Mouse (Mus musculus) neural tube, embryonic 15.5 days (tissue): ENCODE results near the gene A1cf. TPM values are rescaled to one million over a fixed set of nuclear protein-coding genes. Genes with fewer than 3 reads are reported as not detected.

Source experiments
- ATAC-seq: fragments of 200-750 bp; cut with Nextera tagmentation; 2 replicates; pipeline ENCODE4 v1.8.0; 2017; ENCODE audit warnings: mild to moderate bottlenecking, moderate TSS enrichment, moderate library complexity; ENCODE audit not compliant: low FRiP score
- H3K27ac ChIP-seq: fragments of 300-500 bp; sonication (generic); replicated peaks from 2 replicates; pipeline ENCODE4 v1.5.1; 2015; ENCODE audit warnings: mild to moderate bottlenecking, inconsistent platforms
- H3K27me3 ChIP-seq: fragments of 300-500 bp; sonication (generic); replicated peaks from 2 replicates; pipeline ENCODE4 v1.6.1; 2015; ENCODE audit warnings: inconsistent platforms
- H3K36me3 ChIP-seq: fragments of 300-500 bp; sonication (generic); 2 replicates; pipeline ENCODE4 v1.6.1; 2015; ENCODE audit warnings: inconsistent platforms
- H3K4me1 ChIP-seq: fragments of 300-500 bp; sonication (generic); 2 replicates; pipeline ENCODE4 v1.6.1; 2015; ENCODE audit warnings: inconsistent platforms
- H3K4me2 ChIP-seq: fragments of 300-500 bp; sonication (generic); 2 replicates; pipeline ENCODE4 v1.6.1; 2015; ENCODE audit warnings: inconsistent platforms, mild to moderate bottlenecking, moderate library complexity
- H3K4me3 ChIP-seq: fragments of 300-500 bp; sonication (generic); replicated peaks from 2 replicates; pipeline ENCODE4 v1.5.1; 2015; ENCODE audit warnings: mild to moderate bottlenecking, inconsistent platforms
- H3K9ac ChIP-seq: fragments of 300-500 bp; sonication (generic); replicated peaks from 2 replicates; pipeline ENCODE4 v1.6.1; 2015; ENCODE audit warnings: mild to moderate bottlenecking, inconsistent platforms
- H3K9me3 ChIP-seq: fragments of 300-500 bp; sonication (generic); replicated peaks from 2 replicates; pipeline ENCODE4 v1.6.1; 2016; ENCODE audit warnings: inconsistent platforms
- WGBS: fragments of 180-500 bp; shearing (Covaris S2); methylation state at CpG from one replicate; pipeline ENCODE4 v1.1.7; 2015; ENCODE audit warnings: mixed read lengths; 5-methylcytosine and 5-hydroxymethylcytosine counted together
- polyA plus RNA-seq: library from polyadenylated mRNA; unstranded; fragments of >200 nt; fragmentation: Nextera tagmentation; extraction: Ambion mirVana; gene quantifications from 2 replicates; pipeline ENCODE4 v1.2.1, GENCODE M21; 2015

The A1cf gene
- polyA plus RNA-seq: 0.37 TPM in 1 of 2 replicates, not detected in the other

DNA sequence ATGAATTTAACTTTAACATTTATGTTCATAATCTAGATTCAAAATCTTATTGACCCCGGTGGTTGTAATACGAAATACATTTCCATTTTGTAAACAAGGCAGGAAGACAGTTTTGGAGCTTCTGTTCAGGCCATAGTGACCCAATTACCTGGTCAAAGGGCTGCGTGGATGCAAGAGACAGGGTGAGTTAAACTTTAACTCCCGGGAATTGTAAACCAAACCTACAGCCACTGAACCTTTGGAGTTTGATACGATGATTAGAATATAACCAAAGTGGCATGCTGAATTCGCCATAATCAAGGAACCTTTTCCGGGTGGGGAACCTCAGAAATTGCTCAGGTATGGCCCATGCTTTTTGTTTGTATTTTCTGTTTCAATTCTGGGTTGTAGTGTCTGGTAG lies at the start of gene A1cf:
Gene A1cf (plus strand): TSS at position 244 of the 400 bp plus-strand sequence.
- H3K9ac ChIP-seq: no peak within 1 kb of the TSS
- no peak within 1 kb of the TSS for H3K4me2 ChIP-seq
- H3K9me3 ChIP-seq: no peaks in the 10 kb centered on the region
- H3K27ac ChIP-seq: no peak within 1 kb of the TSS
- WGBS: 79% methylated on average over 7 of the region's 7 CpGs
- no peaks in the 10 kb centered on the region for H3K4me1 ChIP-seq
- no peaks in the 10 kb centered on the region for H3K36me3 ChIP-seq
- no peaks in the 10 kb centered on the region for H3K27me3 ChIP-seq
- H3K4me3 ChIP-seq: no peak within 1 kb of the TSS
- no peak for ATAC-seq

DNA sequence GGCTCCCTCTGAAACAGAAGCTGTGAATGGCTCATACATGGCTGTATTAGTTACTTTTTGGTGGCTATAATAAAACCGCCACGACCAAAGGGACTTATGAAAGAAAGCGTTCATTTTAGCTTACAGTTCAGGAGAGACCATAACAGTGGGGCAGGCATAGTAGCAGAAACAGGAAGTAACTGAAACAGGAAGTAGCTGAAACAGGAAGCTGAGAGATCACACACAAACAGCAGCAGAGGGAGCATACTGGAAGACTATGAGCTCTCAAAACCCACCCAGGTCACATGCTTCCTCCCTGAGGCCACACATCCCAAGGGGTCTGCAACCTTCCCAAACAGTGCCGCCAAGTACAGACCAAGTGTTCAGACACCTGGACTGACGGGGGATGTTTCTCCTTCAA lies 34.3 kb upstream of the A1cf start:
- no peak for ATAC-seq
- no peak overlapping the region for H3K9ac ChIP-seq
- no peaks in the 10 kb centered on the region for H3K9me3 ChIP-seq
- H3K27ac ChIP-seq: no peak overlapping the region
- H3K27me3 ChIP-seq: no peaks in the 10 kb centered on the region
- H3K4me2 ChIP-seq: no peak overlapping the region
- H3K4me3 ChIP-seq: no peak overlapping the region
- H3K36me3 ChIP-seq: no peaks in the 10 kb centered on the region
- no peaks in the 10 kb centered on the region for H3K4me1 ChIP-seq
- 93% methylated on average over 5 of the region's 5 CpGs for WGBS

DNA sequence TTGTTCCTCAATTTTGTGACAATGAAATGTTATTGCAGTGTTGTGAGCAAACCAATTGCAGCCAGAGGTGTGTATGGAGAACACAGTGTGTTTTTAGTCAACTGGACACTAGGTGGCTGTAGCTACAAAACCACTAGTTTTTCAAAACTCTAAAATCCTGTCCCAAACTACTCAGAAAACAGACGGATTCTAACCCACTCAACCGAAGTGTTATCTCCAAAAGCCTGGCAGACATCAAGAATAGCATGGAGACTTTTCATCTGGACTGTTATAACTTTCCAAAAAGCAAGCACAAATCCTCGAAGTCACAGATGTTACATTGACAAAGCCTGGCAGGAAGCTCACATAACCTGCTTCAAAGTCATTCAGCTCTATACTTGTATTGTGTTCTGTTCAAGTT lies 6.7 kb upstream of the A1cf start:
- Histone ChIP-seq H3K9ac (no peak overlapping the region), H3K27ac (no peak overlapping the region), H3K9me3 (no peaks in the 10 kb centered on the region), H3K4me1 (no peaks in the 10 kb centered on the region), H3K27me3 (no peaks in the 10 kb centered on the region), H3K4me3 (no peak overlapping the region), H3K4me2 (no peak overlapping the region), H3K36me3 (no peaks in the 10 kb centered on the region)
- ATAC-seq: no peak
- 71% methylated on average over 3 of the region's 3 CpGs for WGBS

DNA sequence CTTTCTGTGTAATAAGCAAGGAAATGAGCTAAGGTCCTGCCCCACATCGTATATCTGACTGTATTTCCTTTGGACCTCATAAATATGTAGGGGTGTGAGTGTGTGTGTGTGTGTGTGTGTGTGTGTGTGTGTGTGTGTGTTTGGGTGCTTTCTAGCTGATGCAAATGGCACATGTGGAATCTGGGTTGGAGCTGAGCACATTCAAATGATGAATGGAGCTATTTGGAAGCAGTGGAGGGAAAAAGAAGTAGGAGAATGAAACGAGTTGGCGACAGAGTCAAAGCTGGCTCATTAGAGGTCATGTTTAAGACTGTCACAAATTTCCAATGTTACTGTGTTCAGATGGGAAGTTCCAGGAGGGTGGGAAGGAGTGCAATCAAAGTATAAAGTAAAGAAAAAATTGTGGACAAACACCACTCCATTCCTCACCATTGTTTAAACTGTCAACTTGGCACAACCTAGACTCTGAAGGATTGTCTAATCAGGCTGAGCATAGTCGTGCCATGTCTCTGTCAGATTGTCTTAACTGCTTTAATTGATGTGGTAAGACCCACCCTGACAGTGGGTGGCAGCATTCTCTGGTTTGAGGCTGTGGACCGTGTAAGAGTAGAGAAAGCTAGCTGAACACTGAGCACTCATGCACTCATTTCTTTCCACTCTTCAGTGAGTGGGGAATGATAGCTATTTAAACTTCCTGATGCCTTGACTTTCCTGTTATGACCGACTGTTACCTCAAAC lies 5.9 kb upstream of the A1cf start:
- Histone ChIP-seq H3K27me3 (no peaks in the 10 kb centered on the region), H3K4me2 (no peak overlapping the region), H3K9ac (no peak overlapping the region), H3K9me3 (no peaks in the 10 kb centered on the region), H3K4me1 (no peaks in the 10 kb centered on the region), H3K36me3 (no peaks in the 10 kb centered on the region), H3K27ac (no peak overlapping the region), H3K4me3 (no peak overlapping the region)
- 49% methylated on average over 6 of the region's 6 CpGs for WGBS
- no peak for ATAC-seq

DNA sequence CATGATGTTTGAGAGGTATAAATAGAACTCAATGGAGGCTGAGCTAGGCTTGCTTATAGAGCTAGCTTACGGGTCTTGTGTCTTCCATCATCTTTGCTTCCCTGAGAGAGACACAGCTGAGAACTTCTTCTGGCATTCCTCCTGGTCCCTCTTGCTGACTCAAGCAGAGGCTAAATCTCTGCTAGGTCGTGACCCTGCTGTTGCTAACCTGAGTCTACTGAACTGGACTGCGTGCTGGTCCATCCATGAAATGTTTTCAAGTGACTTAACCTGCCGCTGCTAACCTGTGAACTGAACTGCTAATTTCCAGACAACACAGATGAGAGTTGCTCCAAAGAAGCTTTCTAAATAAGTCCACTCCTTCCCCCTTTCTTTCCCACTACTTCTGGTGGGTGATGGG lies 3.1 kb upstream of the A1cf start:
- H3K4me1 ChIP-seq: no peaks in the 10 kb centered on the region
- no peaks in the 10 kb centered on the region for H3K36me3 ChIP-seq
- H3K27ac ChIP-seq: no peak overlapping the region
- no peaks in the 10 kb centered on the region for H3K9me3 ChIP-seq
- H3K4me3 ChIP-seq: no peak overlapping the region
- WGBS: 85% methylated on average over 4 of the region's 4 CpGs
- H3K4me2 ChIP-seq: no peak overlapping the region
- no peak overlapping the region for H3K9ac ChIP-seq
- no peak for ATAC-seq
- H3K27me3 ChIP-seq: no peaks in the 10 kb centered on the region

DNA sequence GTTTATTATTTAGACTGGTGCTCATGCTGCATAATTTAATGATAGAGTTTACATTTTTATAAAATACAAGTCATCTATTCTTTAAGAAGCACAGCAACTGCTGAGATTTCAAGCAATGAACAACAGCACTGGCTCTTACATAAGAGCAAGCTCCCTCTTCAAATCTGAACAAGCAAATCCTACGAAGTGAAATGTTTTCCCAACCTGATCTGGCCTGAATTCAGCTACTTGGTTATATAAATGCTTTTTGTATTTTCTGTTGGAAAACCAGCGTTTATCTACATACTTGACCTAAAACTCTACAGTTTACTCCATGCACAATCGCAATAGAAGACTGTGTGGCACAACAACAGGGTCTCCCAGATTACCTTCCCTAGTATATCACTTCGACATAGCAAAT lies 488 bp upstream of the A1cf start:
- H3K27me3 ChIP-seq: no peaks in the 10 kb centered on the region
- no peaks in the 10 kb centered on the region for H3K4me1 ChIP-seq
- H3K27ac ChIP-seq: no peak overlapping the region
- no peaks in the 10 kb centered on the region for H3K36me3 ChIP-seq
- no peak overlapping the region for H3K9ac ChIP-seq
- no peak for ATAC-seq
- H3K4me2 ChIP-seq: no peak overlapping the region
- H3K4me3 ChIP-seq: no peak overlapping the region
- WGBS: 87% methylated on average over 4 of the region's 4 CpGs
- H3K9me3 ChIP-seq: no peaks in the 10 kb centered on the region

DNA sequence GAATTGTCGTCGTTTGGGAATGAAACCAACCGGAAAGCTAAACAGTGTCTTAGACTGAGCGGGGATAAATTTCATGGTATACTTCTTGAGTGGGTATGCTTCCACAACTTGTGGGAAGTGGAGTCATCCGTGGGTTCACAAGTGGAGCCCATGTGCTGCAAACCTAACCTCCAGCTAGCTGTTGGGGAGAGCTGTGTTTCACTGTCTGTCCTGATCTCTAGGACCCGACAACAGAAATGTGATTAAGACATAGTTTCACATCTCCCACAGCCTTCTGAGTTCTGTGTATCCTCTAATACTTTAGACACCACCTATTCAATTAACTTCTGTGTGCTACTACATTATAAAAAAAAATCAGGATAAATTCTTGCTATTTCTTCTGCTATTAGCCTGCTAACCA lies 407 bp downstream of the A1cf start:
- 86% methylated on average over 6 of the region's 6 CpGs for WGBS
- no peaks in the 10 kb centered on the region for H3K27me3 ChIP-seq
- H3K9me3 ChIP-seq: no peaks in the 10 kb centered on the region
- H3K27ac ChIP-seq: no peak overlapping the region
- no peak for ATAC-seq
- no peak overlapping the region for H3K4me3 ChIP-seq
- no peaks in the 10 kb centered on the region for H3K4me1 ChIP-seq
- H3K9ac ChIP-seq: no peak overlapping the region
- H3K36me3 ChIP-seq: no peaks in the 10 kb centered on the region
- no peak overlapping the region for H3K4me2 ChIP-seq

DNA sequence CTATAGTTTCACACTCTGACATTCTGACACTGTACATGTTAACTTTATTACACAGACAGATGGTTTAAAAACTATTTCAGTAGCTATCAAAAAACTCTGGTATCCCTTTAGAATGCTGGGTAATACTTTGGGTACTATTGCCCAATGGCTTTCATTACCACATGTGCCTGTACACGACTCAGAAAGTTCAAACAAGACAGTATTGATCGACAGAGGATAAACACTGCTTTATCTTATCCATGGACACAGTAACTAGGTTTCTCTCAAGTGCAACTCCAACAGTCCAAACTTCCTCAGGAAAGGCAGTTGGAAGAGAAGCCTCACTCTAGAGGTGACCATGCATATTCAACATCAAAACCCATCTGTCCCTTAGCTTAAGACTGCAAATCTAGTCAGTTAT lies 2.8 kb downstream of the A1cf start:
- Histone ChIP-seq H3K9me3 (no peaks in the 10 kb centered on the region), H3K9ac (no peak overlapping the region), H3K27me3 (no peaks in the 10 kb centered on the region), H3K4me3 (no peak overlapping the region), H3K27ac (no peak overlapping the region), H3K4me2 (no peak overlapping the region), H3K36me3 (no peaks in the 10 kb centered on the region), H3K4me1 (no peaks in the 10 kb centered on the region)
- ATAC-seq: no peak
- WGBS: 84% methylated on average over 2 of the region's 2 CpGs

DNA sequence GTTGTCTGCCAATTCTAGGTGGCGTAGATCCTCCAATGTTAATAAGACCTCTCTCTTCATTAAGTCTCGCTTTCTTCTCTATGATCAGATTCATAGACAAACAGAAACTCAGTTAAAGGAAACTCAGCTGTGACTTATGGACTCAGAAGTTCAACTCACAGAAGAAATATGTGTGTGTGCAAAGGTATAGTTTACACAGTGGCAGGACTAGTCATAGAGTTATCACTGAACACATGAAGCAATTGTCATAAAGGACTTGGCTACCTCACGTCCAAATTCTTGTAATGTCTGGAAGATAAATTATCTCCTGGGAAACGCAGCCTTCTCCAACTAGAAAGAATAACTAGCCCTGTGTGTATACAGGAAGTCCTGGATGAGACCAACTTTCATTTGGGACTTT lies 9.4 kb downstream of the A1cf start:
- no peak overlapping the region for H3K4me2 ChIP-seq
- no peak for ATAC-seq
- H3K36me3 ChIP-seq: no peaks in the 10 kb centered on the region
- H3K27ac ChIP-seq: no peak overlapping the region
- no peaks in the 10 kb centered on the region for H3K4me1 ChIP-seq
- WGBS: 74% methylated on average over 4 of the region's 4 CpGs
- no peaks in the 10 kb centered on the region for H3K9me3 ChIP-seq
- no peak overlapping the region for H3K9ac ChIP-seq
- no peak overlapping the region for H3K4me3 ChIP-seq
- H3K27me3 ChIP-seq: no peaks in the 10 kb centered on the region

DNA sequence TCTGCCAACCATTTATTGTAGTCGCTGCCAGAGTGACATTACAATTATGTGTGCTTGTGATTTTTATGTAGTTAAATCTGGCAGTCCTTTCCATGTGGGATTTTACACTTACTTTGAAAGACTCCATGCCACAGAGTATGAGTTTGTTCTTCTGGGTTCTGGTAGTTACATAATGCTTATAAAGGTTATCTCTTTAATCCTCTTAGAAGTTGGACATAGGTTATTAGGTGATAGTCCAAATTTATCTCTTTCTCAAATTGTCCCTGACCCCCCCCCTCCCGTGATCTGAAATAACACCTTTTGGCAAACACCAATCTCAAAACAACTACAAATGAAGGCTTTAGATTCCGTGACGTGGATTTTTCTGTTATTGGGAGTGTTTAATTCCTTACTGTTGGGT lies 16.0 kb downstream of the A1cf start:
- no peak overlapping the region for H3K27ac ChIP-seq
- H3K9me3 ChIP-seq: no peaks in the 10 kb centered on the region
- H3K4me1 ChIP-seq: 0 out of 2 replicates have a peak, but pooled peaks cover 3% of the 10 kb centered on the region
- H3K4me3 ChIP-seq: no peak overlapping the region
- ATAC-seq: no peak
- no peak overlapping the region for H3K9ac ChIP-seq
- H3K27me3 ChIP-seq: no peaks in the 10 kb centered on the region
- WGBS: 83% methylated on average over 4 of the region's 4 CpGs
- no peak overlapping the region for H3K4me2 ChIP-seq
- H3K36me3 ChIP-seq: no peaks in the 10 kb centered on the region

DNA sequence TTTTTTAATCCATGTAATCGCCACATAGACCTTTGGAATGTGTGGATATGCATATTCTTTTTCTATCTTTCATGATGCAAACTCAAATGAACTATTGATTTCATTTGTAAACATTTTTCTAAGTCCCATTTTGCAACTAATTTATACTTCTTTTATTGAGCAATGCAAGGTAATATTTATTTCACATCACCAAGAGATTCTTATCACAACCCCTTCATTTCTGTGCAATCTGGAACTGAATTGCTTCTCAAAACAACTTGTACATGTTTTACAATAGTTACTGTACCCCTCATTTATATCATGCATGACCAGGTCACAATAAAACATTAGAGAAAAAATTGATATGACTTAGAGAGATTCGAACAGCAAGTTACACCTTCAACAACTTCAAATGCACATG lies 18.7 kb downstream of the A1cf start:
- no peak overlapping the region for H3K4me3 ChIP-seq
- 0 out of 2 replicates have a peak, but pooled peaks cover 3% of the 10 kb centered on the region for H3K4me1 ChIP-seq
- H3K27me3 ChIP-seq: no peaks in the 10 kb centered on the region
- no peak overlapping the region for H3K27ac ChIP-seq
- H3K9ac ChIP-seq: no peak overlapping the region
- 95% methylated on average over 2 of the region's 2 CpGs for WGBS
- H3K36me3 ChIP-seq: no peaks in the 10 kb centered on the region
- no peak overlapping the region for H3K4me2 ChIP-seq
- no peaks in the 10 kb centered on the region for H3K9me3 ChIP-seq
- ATAC-seq: no peak

DNA sequence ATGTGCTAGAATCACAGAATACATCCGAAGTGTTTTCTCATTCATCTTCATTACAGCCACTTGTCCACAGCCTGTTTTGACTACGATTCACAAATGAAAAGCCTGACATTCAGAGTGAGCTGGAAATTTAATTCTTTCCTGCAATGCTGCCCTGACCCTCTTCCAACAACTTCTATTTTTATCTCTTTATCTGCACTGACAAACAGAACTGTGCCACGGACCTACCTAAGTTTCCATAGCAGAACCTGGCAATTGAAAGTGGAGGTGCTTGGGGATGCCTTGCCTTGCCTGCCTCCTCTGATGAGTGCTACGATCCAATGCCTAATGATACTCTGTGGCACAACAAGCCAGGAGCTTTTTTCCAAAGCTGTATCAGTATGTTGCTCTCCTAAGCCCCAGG lies 21.4 kb downstream of the A1cf start:
- ATAC-seq: no peak
- no peaks in the 10 kb centered on the region for H3K9me3 ChIP-seq
- no peak overlapping the region for H3K4me3 ChIP-seq
- 79% methylated on average over 4 of the region's 4 CpGs for WGBS
- no peaks in the 10 kb centered on the region for H3K27me3 ChIP-seq
- H3K9ac ChIP-seq: no peak overlapping the region
- H3K27ac ChIP-seq: no peak overlapping the region
- no peaks in the 10 kb centered on the region for H3K36me3 ChIP-seq
- H3K4me1 ChIP-seq: 0 out of 2 replicates have a peak, but pooled peaks cover 3% of the 10 kb centered on the region
- H3K4me2 ChIP-seq: no peak overlapping the region
